11 mouse cellular contexts compared by ENCODE assay signal in genomic region chr16:12154476-12154875, GRCm38 (mm10).
DNase-seq lines count a peak whose midpoint lies in the region; ATAC-seq lines count a peak whose summit lies in the region.
"Had no signal": no experiment of that assay in that cellular context is flagged by ENCODE, and none has a peak within 500 bp of the region (broad histone marks: within the 10 kb centered on the region; RNA-seq: fewer than 3 reads in every experiment).

No protein-coding gene starts in this region.

- H3K9ac ChIP-seq in neural tube, embryonic 15.5 days (replicated peaks) = no peak overlapping the region
- H3K9ac ChIP-seq: lung, embryonic 15.5 days had no signal

- whole genome bisulfite sequencing in neural tube, embryonic 15.5 days = 67% methylated on average over 2 of the region's 2 CpGs

- no peaks in the 10 kb centered on the region for H3K36me3 ChIP-seq in neural tube, embryonic 15.5 days
- H3K36me3 ChIP-seq: lung, embryonic 15.5 days had no signal

- H3K4me1 ChIP-seq in neural tube, embryonic 15.5 days = 0 out of 2 replicates have a peak, but pooled peaks cover 2% of the 10 kb centered on the region
- H3K4me1 ChIP-seq: lung, embryonic 15.5 days had no signal

- H3K27ac ChIP-seq in neural tube, embryonic 15.5 days (replicated peaks) = no peak overlapping the region
- H3K27ac ChIP-seq: lung, embryonic 15.5 days had no signal

- H3K27me3 ChIP-seq in neural tube, embryonic 15.5 days (replicated peaks) = no peaks in the 10 kb centered on the region
- H3K27me3 ChIP-seq: lung, embryonic 15.5 days had no signal

- no peak overlapping the region for H3K4me2 ChIP-seq in neural tube, embryonic 15.5 days
- H3K4me2 ChIP-seq: lung, embryonic 15.5 days had no signal

- H3K4me3 ChIP-seq in neural tube, embryonic 15.5 days (replicated peaks) = no peak overlapping the region
- H3K4me3 ChIP-seq: lung, embryonic 15.5 days had no signal

- H3K9me3 ChIP-seq in neural tube, embryonic 15.5 days (replicated peaks) = no peaks in the 10 kb centered on the region
- H3K9me3 ChIP-seq: lung, embryonic 15.5 days had no signal

- intact Hi-C loops in gastrocnemius, postnatal 36 days (cut with DNase I) = no loop called here

- peak; percentile 14 for DNase-seq in gastrocnemius, postnatal 10 days
- no peak for DNase-seq in gastrocnemius, postnatal 36 days
- DNase-seq in neural tube, embryonic 10.5 days (ENCODE audit: extremely low spot score, low spot score) = no peak
- peak; percentile 37 to 74 for DNase-seq in layer of hippocampus, postnatal 14 days (ENCODE audit: low spot score in 2 of 2)
- DNase-seq in thymus, postnatal 4 days = no peak
- DNase-seq in embryo, embryonic 10 days (ENCODE audit: low spot score) = no peak
- DNase-seq: adrenal gland, adult 2 months had no signal

- peak; percentile 50 for ATAC-seq in neural tube, embryonic 15.5 days (ENCODE audit: low FRiP score)
- ATAC-seq in erythroblast, adult 5-6 weeks (replicated peaks; ENCODE audit: low FRiP score, poor library complexity, severe bottlenecking) = no peak
- ATAC-seq: inflammation-experienced regulatory T-cells, adult 6 months had no signal

Comparison
In these comparisons a context has a peak if more than half of its experiments do, and no peak if none do; other contexts are left out.
1. DNase-seq: peak in gastrocnemius, postnatal 10 days (single experiment) and layer of hippocampus, postnatal 14 days (2 of 2); none in gastrocnemius, postnatal 36 days (0 of 2), neural tube, embryonic 10.5 days (single experiment), thymus, postnatal 4 days (single experiment) and embryo, embryonic 10 days (single experiment).